Mouse (Mus musculus) forebrain, embryonic 11.5 days (tissue): Measurements from ENCODE around the gene 4931422A03Rik. TPM values are rescaled to one million over a fixed set of nuclear protein-coding genes. Genes with fewer than 3 reads are reported as not detected.

Source experiments
- ATAC-seq: fragments of 200-750 bp; cut with Nextera tagmentation; replicated peaks from 2 replicates; pipeline ENCODE4 v1.8.0; 2017; ENCODE audit warnings: moderate TSS enrichment; ENCODE audit not compliant: low FRiP score
- DNase-seq: peaks from one replicate; pipeline ENCODE4 v3.0.0-alpha.2; 2017; ENCODE audit warnings: low spot score
- H3K27ac ChIP-seq: fragments of 300-500 bp; sonication (generic); 2 replicates; pipeline ENCODE4 v1.5.1; 2014; ENCODE audit warnings: low read depth, low read length
- H3K27me3 ChIP-seq: fragments of 300-500 bp; sonication (generic); 2 replicates; pipeline ENCODE4 v1.6.1; 2014; ENCODE audit warnings: mild to moderate bottlenecking, low read length, mixed read lengths; ENCODE audit not compliant: control insufficient read depth, insufficient read depth
- H3K36me3 ChIP-seq: fragments of 300-500 bp; sonication (generic); 2 replicates; pipeline ENCODE4 v1.6.1; 2014; ENCODE audit warnings: mild to moderate bottlenecking, low read length, moderate library complexity, mixed read lengths; ENCODE audit not compliant: control insufficient read depth, insufficient read depth
- H3K4me1 ChIP-seq: fragments of 300-500 bp; sonication (generic); replicated peaks from 2 replicates; pipeline ENCODE4 v1.6.1; 2014; ENCODE audit warnings: low read length, mixed read lengths; ENCODE audit not compliant: control insufficient read depth, insufficient read depth
- H3K4me2 ChIP-seq: fragments of 300-500 bp; sonication (generic); 2 replicates; pipeline ENCODE4 v1.6.1; 2014; ENCODE audit warnings: low read depth, mild to moderate bottlenecking, low read length, moderate library complexity, mixed read lengths; ENCODE audit not compliant: severe bottlenecking
- H3K4me3 ChIP-seq: fragments of 300-500 bp; sonication (generic); 2 replicates; pipeline ENCODE4 v1.5.1; 2014; ENCODE audit warnings: low read depth, low read length
- H3K9ac ChIP-seq: fragments of 300-500 bp; sonication (generic); 2 replicates; pipeline ENCODE4 v1.6.1; 2014; ENCODE audit warnings: low read length
- H3K9me3 ChIP-seq: fragments of 300-500 bp; sonication (generic); 2 replicates; pipeline ENCODE4 v1.6.1; 2016; ENCODE audit warnings: low read length, mixed read lengths; ENCODE audit not compliant: control insufficient read depth
- WGBS: fragments of 180-500 bp; shearing (Covaris S2); extraction: QIAGEN DNeasy Blood & Tissue Kit; methylation state at CpG from one replicate; pipeline ENCODE4 v1.1.7; 2014; 5-methylcytosine and 5-hydroxymethylcytosine counted together
- polyA plus RNA-seq: library from polyadenylated mRNA; unstranded; fragments of >200 nt; fragmentation: Nextera tagmentation; extraction: Ambion mirVana; gene quantifications from 2 replicates; pipeline ENCODE4 v1.2.1, GENCODE M21; 2014

The 4931422A03Rik gene
- polyA plus RNA-seq, 1 experiment from 2014 or later = 2.1 TPM

DNA sequence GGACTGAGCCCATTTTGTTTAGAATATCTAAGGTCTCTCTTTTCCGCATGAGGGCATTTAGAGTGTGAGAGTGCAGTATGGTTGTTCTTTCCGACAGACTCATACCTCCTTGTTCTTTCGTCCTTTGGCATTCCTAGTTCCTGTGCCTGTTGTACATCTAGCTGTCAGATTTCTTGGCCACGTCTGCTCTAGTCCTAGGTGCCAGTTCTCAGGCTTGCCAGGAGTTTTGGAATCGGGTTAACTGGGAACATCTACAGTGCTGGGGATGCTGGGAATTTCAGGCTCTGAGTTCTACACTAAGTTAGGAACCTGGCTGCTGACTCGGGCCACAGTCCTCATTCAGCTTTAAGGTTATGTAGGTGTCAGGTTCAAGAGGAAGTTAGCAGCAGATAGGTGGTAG is 7.4 kb upstream of the 4931422A03Rik start:
- no peak overlapping the region for H3K4me3 ChIP-seq
- no peak overlapping the region for H3K9ac ChIP-seq
- DNase-seq = no peak
- no peak overlapping the region for H3K27ac ChIP-seq
- H3K4me1 ChIP-seq = no peaks in the 10 kb centered on the region
- H3K9me3 ChIP-seq = no peaks in the 10 kb centered on the region
- no peak overlapping the region for H3K4me2 ChIP-seq
- H3K36me3 ChIP-seq = no peaks in the 10 kb centered on the region; the same call in 1 of the 2 replicates
- H3K27me3 ChIP-seq = no peaks in the 10 kb centered on the region
- WGBS = 92% methylated on average over 6 of the region's 6 CpGs
- no peak for ATAC-seq

DNA sequence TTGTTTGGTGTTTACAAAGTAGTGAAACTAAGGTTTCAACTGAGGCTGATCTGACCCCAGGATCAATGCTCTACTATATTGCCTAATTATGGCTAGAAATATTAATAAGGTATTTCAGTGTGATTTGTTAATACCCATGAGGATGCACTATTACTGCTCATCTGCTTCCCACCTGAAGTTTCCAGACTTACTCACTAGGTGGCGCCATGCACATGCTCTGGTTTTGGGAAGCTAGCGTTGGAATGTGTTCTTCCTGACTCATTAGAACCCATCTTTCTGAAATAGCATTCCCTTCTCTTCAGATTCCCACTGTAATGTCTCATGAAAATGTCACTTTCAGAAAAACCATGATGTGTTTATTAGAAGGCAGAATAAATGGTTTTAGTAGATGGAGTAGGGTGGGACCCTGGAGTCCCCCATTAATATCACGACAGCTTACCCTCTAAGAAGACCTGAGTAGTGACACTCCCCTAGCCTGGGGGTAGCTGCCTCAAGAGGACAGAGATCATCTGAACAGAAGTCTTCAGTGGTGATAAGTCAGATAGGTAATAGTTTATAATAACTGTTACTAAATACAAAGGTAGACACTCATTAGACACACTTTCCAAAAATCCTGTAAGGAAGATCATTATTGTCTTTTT is 6.8 kb upstream of the 4931422A03Rik start:
- Histone ChIP-seq H3K9ac (no peak overlapping the region), H3K27ac (no peak overlapping the region), H3K9me3 (no peaks in the 10 kb centered on the region), H3K4me1 (no peaks in the 10 kb centered on the region), H3K36me3 (no peaks in the 10 kb centered on the region; the same call in 1 of the 2 replicates), H3K27me3 (no peaks in the 10 kb centered on the region), H3K4me3 (no peak overlapping the region), H3K4me2 (no peak overlapping the region)
- ATAC-seq = no peak; the same call in 1 of the 2 replicates
- DNase-seq = peak; percentile 77
- 35% methylated on average over 3 of the region's 3 CpGs for WGBS

DNA sequence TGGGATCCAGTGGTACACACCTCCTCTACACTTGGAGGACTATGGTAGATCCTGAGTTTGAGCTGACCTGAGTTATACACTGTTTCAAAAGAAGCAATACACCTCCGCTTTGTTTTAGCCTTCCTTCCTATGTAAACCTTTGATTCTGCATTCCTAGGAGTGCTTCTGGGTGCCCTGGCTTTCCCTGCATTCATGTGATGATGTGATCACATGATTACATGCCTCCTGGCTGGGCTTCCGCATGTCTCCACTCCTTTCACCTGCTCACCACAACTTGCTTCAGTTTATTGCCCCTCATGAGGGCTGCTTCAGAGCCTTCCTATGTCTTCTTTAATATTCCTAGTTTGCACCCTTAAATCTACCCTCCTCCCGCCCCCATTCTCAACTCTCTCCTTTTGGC is 3.9 kb upstream of the 4931422A03Rik start:
- Histone ChIP-seq H3K4me3 (no peak overlapping the region), H3K27ac (no peak overlapping the region), H3K4me2 (no peak overlapping the region), H3K36me3 (no peaks in the 10 kb centered on the region), H3K9ac (no peak overlapping the region), H3K27me3 (no peaks in the 10 kb centered on the region), H3K4me1 (peaks cover 4% of the 10 kb centered on the region; the same call in 1 of the 2 replicates), H3K9me3 (no peaks in the 10 kb centered on the region)
- 91% methylated on average over 3 of the region's 3 CpGs for WGBS
- DNase-seq (no peak), ATAC-seq (no peak)

DNA sequence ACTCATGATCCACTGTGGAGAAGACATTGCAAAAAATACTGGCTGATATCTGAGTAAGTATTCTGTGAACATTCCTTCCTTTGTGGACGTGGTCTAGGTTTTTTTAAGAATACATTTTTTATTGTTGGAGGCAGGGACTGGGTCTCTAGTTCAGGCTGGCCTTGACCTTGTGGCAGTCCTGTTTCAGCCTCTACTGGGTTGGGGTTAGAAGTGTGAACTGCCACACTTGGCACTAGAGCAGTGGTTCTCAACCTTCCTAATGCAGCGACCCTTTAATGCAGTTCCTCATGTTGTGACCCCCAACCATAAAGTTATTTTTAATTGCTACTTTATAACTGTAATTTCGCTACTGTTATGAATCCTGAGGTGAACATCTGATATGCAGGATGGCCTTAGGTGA is 2.2 kb upstream of the 4931422A03Rik start:
- no peak overlapping the region for H3K27ac ChIP-seq
- H3K9ac ChIP-seq = no peak overlapping the region
- no peaks in the 10 kb centered on the region for H3K36me3 ChIP-seq
- H3K4me3 ChIP-seq = no peak overlapping the region
- no peaks in the 10 kb centered on the region for H3K27me3 ChIP-seq
- no peaks in the 10 kb centered on the region for H3K9me3 ChIP-seq
- no peak overlapping the region for H3K4me2 ChIP-seq
- ATAC-seq = no peak
- WGBS = 89% methylated on average over 3 of the region's 3 CpGs
- DNase-seq = no peak
- H3K4me1 ChIP-seq = peaks cover 4% of the 10 kb centered on the region; the same call in 1 of the 2 replicates

DNA sequence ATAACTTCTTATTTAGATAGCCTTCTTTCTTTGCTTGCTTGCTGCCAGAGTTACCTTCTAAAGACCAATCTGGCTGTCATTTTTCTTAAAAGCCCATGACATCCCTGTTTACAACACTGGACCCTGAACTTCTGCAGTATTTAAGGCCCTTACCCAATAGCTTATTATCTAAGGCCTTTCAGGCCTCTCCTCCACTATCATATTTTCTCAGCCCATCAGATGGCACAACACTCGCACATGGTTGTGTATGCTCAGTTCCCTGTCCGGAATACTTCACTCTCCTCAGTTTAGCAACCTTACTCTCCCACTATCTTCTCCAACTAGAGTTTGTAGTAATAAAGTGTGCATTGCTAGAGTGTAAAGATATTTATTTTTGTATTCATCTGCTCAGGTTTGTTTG is 913 bp upstream of the 4931422A03Rik start:
- Histone ChIP-seq H3K27ac (no peak overlapping the region), H3K36me3 (no peaks in the 10 kb centered on the region), H3K4me3 (peak overlapping the region; percentile 74), H3K27me3 (no peaks in the 10 kb centered on the region), H3K9ac (no peak overlapping the region), H3K9me3 (no peaks in the 10 kb centered on the region), H3K4me2 (peak overlapping the region; percentile 88), H3K4me1 (peaks cover 4% of the 10 kb centered on the region; the same call in 1 of the 2 replicates)
- WGBS = 88% methylated on average over 2 of the region's 2 CpGs
- ATAC-seq (no peak), DNase-seq (no peak)

DNA sequence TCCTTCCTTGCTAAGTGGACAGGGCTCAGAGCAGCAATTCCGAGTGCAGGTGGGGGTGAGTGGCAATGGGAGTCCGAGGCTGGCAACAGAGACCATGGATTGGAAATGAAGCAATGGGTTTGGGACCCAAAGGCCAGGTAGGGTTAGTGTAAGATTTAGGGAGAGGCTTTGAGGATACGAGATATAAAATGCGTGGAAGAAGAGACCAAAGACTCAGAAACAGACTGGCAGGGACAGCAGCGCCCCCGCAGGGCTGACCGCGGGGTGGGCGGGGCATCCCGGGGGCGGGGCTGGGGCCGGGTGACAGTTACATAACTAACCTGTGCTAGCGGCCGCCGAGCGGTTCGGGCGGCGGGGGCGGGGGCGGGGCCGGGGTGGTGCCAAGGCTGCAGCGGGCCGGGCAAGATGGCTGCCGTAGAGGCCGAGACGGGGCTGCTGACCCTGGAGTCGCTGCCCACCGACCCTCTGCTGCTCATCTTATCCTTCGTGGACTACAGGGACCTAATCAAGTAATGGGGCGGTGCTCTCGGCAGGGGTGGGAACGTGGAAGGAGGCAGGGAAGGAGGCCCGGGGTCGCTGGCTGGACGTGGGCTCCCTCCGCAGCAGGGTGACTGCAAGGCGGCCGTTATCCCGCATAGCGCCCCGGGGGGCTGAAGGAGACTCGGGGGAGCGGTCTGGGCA is 563 bp downstream of the 4931422A03Rik start, which contains the start of gene Fbxo3:
TSS of gene Fbxo3 (plus strand) at position 264 of the 681 bp plus-strand sequence.
- ATAC-seq = peak; percentile 98
- H3K4me2 ChIP-seq = peak within 1 kb of the TSS; percentile 88
- WGBS = under 1% methylated on average over 44 of the region's 44 CpGs

DNA sequence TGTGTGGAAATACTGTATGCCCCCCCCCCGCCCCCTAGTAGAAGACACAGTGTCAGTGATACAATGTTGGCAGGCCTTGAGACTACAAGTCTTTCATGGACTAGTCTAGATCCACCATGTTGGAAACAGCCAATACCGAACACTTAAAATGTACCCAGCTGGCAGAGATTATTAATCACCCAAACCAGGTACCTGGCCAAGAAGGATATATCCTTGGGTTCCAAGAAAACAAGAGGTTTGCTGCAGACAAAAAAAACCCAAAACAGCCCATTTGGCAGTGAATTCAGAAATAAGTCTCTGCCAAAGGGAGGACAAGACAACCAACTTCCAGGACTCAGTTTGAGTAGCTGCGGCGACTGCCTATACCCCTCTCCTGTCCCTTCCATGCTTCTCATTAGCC is 3.5 kb downstream of the 4931422A03Rik start:
- H3K4me3 ChIP-seq = no peak overlapping the region
- H3K27me3 ChIP-seq = no peaks in the 10 kb centered on the region
- no peaks in the 10 kb centered on the region for H3K36me3 ChIP-seq
- DNase-seq (no peak), ATAC-seq (no peak)
- WGBS = 87% methylated on average over 4 of the region's 4 CpGs
- H3K9me3 ChIP-seq = no peaks in the 10 kb centered on the region
- no peak overlapping the region for H3K4me2 ChIP-seq
- no peak overlapping the region for H3K9ac ChIP-seq
- H3K4me1 ChIP-seq = peaks cover 4% of the 10 kb centered on the region; the same call in 1 of the 2 replicates
- H3K27ac ChIP-seq = no peak overlapping the region

More for the DNA sequence above, 563 bp downstream of the 4931422A03Rik start, which contains the start of gene Fbxo3:
- H3K36me3 ChIP-seq = no peaks in the 10 kb centered on the region
- H3K27ac ChIP-seq = no peak within 1 kb of the TSS
- peak within 1 kb of the TSS; percentile 74 for H3K4me3 ChIP-seq
- peaks cover 4% of the 10 kb centered on the region; the same call in 1 of the 2 replicates for H3K4me1 ChIP-seq
- no peaks in the 10 kb centered on the region for H3K9me3 ChIP-seq
- peak within 1 kb of the TSS; percentile 93 for H3K9ac ChIP-seq
- H3K27me3 ChIP-seq = no peaks in the 10 kb centered on the region
- DNase-seq = peak; percentile 96

DNA sequence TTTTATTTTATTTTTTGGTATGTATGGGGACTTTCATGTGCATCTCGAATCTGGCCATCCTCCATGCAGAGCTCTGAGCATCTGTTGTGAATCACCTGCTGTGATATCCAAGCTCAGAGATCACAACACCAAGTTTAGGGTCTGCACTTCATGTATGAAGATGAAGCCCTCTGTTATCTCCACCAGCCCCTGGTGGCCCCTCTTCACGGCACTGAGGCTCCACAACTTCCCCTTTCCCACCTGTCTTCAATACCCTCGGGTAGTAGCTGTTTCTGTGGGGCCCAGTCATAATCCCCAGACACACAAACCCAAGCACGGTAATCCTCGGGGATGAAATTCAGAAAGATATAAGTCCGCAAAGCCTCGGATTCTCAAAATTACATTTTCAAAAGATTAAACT is 5.1 kb downstream of the 4931422A03Rik start:
- no peak for ATAC-seq
- WGBS = 86% methylated on average over 7 of the region's 7 CpGs

More for the DNA sequence above, 5.1 kb downstream of the 4931422A03Rik start:
- no peak for DNase-seq
- Histone ChIP-seq H3K27me3 (no peaks in the 10 kb centered on the region), H3K9me3 (no peaks in the 10 kb centered on the region), H3K27ac (no peak overlapping the region), H3K9ac (no peak overlapping the region), H3K36me3 (no peaks in the 10 kb centered on the region), H3K4me1 (no peaks in the 10 kb centered on the region), H3K4me3 (no peak overlapping the region), H3K4me2 (no peak overlapping the region)
